Mouse (Mus musculus) ovary, adult 2 months (tissue): Measurements from ENCODE around the gene Ccdc157. TPM values are rescaled to one million over a fixed set of nuclear protein-coding genes. Genes with fewer than 3 reads are reported as not detected.

ENCODE experiments used
- polyA plus RNA-seq: library from polyadenylated mRNA; depleted of rRNA; stranded (reverse); fragments of >200 nt; gene quantifications from 2 replicates; pipeline ENCODE4 v1.2.3, GENCODE M21; 2012; rRNA removed

The Ccdc157 gene
- polyA plus RNA-seq: 23.9 and 26.0 TPM in 2 replicates

DNA sequence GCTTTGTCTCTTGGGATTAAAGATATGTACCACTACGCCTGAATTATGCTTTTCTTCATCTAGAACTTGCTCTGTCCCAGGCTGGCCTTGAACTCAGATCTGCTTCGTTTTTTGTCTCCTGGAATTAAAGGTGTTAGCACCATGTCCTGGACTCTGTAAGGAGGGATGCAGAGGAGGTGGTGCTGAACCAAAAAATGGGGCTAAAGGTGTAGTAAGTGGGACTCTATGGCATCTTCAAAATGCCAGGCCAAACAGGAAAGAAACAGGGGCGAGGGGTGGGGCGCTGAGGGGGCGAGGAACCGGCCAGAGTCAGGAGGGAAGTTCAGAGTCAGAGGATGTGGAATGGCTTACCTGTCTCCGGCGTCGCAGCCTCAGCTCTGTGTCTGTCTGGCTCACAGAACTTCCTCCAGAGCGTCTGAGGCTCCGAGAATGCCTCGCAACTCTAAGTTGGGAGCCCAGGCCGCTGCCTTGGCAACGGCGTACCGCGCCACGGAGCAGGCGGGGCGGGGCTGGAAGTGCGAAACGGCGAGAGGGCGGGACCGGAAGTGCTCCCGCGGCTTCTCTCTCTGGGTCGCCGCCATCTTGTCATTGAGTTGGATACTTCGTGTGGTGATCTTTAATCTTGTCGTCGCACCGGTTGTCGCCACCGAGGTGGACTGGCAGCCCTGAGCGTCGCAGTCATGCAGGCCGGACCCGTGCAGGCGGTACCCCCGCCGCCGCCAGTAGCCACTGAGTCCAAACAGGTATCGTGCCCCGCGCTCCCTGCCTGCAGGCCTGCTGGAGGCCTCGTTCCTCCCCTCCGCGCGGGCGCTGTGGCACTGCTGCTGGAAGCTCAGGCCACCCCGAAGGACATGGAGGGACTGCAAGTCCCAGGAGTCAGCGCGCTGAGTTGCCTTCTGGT, at the start of gene Ccdc157, which contains the start of gene Sf3a1:
Gene Ccdc157 (minus strand): TSS at position 486 of the 901 bp plus-strand sequence.
Gene Sf3a1 (plus strand): TSS at position 543 of the 901 bp plus-strand sequence.

DNA sequence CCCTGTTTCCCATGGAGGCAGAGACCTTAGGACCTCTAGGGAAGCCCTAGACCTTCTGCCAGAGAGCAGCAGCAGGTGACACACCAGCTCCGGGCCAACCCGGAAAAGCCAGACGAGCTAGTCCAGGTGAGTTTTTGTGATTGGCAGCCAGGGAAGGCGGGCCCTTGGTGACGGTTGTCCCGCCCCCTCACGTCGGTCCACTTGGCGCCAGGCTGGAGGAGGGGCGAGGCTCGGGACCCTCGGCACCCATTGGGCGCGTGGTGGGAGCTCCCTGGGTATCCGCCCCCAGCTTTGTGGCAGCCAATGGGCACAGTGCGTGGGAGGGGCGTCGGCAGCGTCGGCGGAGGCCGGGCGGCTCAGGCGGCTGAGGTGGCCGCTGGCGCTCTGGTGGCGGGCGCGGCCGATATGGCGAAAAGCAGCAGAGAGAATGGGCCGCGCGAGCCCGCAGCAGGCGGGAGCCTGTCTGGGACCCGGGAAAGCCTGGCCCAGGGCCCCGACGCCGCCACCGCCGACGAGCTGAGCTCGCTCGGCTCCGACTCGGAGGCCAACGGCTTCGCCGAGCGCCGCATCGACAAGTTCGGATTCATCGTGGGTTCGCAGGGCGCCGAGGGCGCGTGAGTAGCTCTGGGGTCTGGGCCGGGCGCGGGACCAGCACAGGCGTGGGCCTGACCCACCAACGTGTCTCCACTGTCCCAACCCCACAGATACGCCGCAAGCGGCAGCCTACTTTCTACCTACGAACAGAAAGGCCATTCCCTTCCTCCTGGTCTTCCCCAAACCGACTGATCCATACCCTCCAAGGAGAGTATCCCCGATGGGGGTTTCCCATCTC, 26.6 kb upstream of the Ccdc157 start, which contains the start of gene Tbc1d10a:
Gene Tbc1d10a (plus strand): TSS at position 304 of the 832 bp plus-strand sequence.

DNA sequence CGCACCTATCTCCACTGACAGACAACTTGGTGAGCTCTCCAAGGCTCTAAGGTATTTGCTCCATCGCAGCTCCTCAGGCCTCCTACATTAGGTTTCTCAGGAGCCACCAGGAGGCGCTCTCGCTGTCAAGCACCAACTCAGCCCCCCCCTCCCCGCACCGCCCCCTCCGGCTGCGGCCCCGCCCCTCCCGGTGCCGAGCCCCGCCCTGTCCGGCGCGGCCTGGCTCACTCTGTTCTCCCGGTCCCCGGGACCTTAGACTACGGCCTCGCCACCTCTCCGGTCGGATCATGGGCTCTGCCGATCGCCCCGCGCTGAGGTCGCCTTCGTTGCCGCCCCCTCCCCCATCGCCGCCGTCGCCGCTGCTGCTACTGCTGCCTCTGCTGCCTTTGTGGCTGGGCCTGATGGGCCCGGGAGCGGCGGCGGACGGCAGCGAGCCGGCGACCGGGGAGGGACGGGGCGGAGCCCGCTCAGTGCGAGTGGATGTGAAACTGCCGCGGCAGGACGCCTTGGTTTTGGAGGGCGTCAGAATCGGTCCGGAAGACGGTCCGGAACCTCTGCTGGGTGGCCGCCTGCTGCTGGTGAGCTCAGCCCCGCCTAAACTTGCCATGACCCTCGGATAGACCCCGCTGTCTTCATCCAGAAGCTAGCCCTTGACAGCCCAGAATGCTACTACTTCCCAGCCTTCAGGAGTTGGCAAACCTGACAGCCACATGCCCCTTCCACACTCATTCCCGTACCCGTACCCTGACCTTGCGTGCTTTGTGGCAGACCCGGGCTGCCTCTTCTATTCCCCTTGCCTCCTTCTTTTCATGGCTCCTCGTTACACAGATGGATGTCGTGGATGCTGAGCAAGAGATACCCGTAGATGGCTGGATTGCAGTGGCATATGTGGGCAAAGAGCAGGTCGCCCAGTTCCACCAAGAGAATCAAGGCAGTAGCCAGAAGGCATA, 24.8 kb downstream of the Ccdc157 start, which contains the start of gene Rnf215:
Gene Rnf215 (plus strand): TSS at position 217 of the 950 bp plus-strand sequence.

DNA sequence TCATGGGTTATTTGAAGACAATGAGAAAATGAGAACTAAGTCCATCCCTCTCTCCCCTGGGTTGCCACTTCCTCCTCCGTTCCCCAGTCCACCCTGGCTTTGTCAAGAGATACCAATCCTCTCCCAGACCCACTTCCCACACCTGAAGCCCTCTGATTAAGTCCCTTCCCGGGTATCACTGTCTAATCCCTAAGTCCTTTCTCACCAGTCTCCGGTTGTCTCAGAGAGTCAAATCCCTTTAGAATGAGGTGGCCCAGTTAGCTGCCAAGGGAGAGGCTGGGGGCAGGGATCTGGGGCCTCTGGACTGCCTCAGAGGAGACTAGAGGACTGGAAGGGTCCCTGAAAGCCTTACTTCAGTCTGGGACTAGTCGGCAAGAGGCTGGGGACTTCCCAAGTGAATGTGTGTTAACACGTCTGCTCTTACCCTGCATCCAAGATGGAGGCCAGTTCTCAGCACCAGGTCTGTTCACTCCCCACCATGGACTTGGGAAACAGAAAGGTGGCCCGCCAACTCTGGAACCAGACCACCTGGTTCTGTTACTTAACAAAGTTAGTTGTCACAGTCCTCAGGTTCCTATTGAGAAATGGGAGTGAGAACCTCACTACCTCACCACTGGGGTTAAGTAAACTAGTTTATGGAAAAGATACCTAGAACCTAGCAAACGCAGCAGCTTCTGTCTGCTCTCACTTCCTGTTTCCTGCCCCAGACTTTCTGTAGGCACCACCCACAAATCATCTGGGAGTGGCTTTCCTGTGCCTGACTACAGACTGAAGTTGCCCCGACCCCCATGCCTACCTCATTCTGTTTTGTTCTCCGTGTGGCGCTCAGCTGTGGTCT, 37.1 kb downstream of the Ccdc157 start, which contains the start of gene Sec14l2:
Gene Sec14l2 (minus strand): TSS at position 674 of the 838 bp plus-strand sequence.

DNA sequence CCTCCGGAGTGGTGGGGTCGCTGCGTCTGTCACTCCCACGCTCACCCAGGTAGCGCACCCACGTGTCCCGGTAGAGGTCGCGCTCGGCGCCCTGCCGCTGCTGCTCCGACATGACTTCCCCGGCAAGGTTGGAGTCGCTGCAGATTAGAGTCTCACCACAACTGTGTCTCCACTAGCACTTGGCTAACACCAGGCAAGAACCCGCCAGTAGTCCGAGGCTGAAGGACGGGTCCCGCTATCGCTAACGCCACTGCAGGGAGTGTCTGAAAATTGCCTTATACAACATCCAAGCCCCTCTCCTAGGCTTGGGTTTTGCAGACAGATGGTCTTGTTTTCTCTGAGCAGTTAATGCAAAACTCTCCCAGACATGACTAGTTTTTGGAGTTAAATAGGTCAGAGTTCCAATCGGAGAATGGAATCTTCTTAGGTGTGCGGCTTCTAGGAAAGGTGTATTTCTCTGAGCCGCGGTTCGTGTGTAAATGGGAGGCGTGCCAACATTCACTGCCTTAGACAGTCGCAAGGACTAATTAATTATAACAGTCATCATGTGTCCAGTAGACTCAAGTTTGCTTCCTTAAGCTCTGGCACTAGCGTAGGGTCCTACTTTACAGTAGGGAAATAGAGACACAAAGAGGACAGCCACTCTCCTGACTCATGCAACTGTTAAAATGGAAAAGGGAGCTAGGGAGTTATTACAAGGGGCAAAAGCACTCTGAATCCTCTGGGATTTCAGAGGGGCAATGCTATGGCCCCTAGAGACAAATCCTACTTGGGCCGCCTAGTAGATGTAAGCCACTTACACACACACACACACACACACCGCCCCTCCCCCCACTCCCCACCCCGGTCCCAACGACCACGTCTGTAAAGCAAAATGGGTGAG, 64.7 kb downstream of the Ccdc157 start, which contains the start of gene Mtfp1:
Gene Mtfp1 (minus strand): TSS at position 275 of the 883 bp plus-strand sequence.

Other genes starting within 250 kb of the Ccdc157 start
- gene Slc35e4, start 245.6 kb downstream of the Ccdc157 start, polyA plus RNA-seq: 38.2 and 46.2 TPM in 2 replicates
- gene Tcn2, start 228.1 kb downstream of the Ccdc157 start, polyA plus RNA-seq: 122 and 149 TPM in 2 replicates
- gene Pes1, start 196.3 kb downstream of the Ccdc157 start, polyA plus RNA-seq: 46.4 and 53.7 TPM in 2 replicates
- not detected in 2 replicates for gene 4930556J24Rik, start 183.5 kb downstream of the Ccdc157 start, polyA plus RNA-seq
- 6.3 and 7.7 TPM in 2 replicates for gene Gal3st1, start 176.7 kb downstream of the Ccdc157 start, polyA plus RNA-seq
- gene Sec14l4, start 128.8 kb downstream of the Ccdc157 start, polyA plus RNA-seq: 0.78 and 1.3 TPM in 2 replicates
- gene Sec14l3, start 95.5 kb downstream of the Ccdc157 start, polyA plus RNA-seq: 17.7 and 26.0 TPM in 2 replicates
- gene Mtfp1, start 64.8 kb downstream of the Ccdc157 start, polyA plus RNA-seq: 15.7 and 20.6 TPM in 2 replicates
- 0.92 and 0.96 TPM in 2 replicates for gene Sec14l2, start 36.9 kb downstream of the Ccdc157 start, polyA plus RNA-seq
- 46.5 and 46.6 TPM in 2 replicates for gene Rnf215, start 25.1 kb downstream of the Ccdc157 start, polyA plus RNA-seq
- 36.9 and 56.4 TPM in 2 replicates for gene Sf3a1, start 57 bp upstream of the Ccdc157 start, polyA plus RNA-seq
- gene Tbc1d10a, start 26.5 kb upstream of the Ccdc157 start, polyA plus RNA-seq: 115 and 122 TPM in 2 replicates
- 14.6 and 20.1 TPM in 2 replicates for gene Castor1, start 57.9 kb upstream of the Ccdc157 start, polyA plus RNA-seq
- 0.32 and 0.43 TPM in 2 replicates for gene Osm, start 76.1 kb upstream of the Ccdc157 start, polyA plus RNA-seq
- 2.5 and 5.4 TPM in 2 replicates for gene Lif, start 97.3 kb upstream of the Ccdc157 start, polyA plus RNA-seq